Mouse (Mus musculus) heart, embryonic 16.5 days (tissue): ENCODE measurements at regions not wholly inside any gene's neighbourhood (a gene's known extent, or its start where the extent isn't known, plus 50 kb on each side); places are given as distances from the start of the nearest gene placed in this dataset.
A peak's percentile ranks its signal among the peaks of the same experiment; 100 is the strongest.

Source experiments
- ATAC-seq: fragments of 200-750 bp; cut with Nextera tagmentation; replicated peaks from 2 replicates; pipeline ENCODE4 v1.8.0; 2017; ENCODE audit warnings: moderate number of reproducible peaks; ENCODE audit not compliant: insufficient read depth, low FRiP score; ENCODE audit errors: extremely low read depth
- H3K27ac ChIP-seq: fragments of 300-500 bp; sonication (generic); 2 replicates; pipeline ENCODE4 v1.5.1; 2014; ENCODE audit warnings: mild to moderate bottlenecking, low read length, control low read depth, moderate library complexity
- H3K27me3 ChIP-seq: fragments of 300-500 bp; sonication (generic); 2 replicates; pipeline ENCODE4 v1.6.1; 2014; ENCODE audit warnings: low read length, mixed read lengths; ENCODE audit not compliant: control insufficient read depth, insufficient read depth
- H3K36me3 ChIP-seq: fragments of 300-500 bp; sonication (generic); 2 replicates; pipeline ENCODE4 v1.6.1; 2014; ENCODE audit not compliant: control insufficient read depth, insufficient read depth
- H3K4me1 ChIP-seq: fragments of 300-500 bp; sonication (generic); 2 replicates; pipeline ENCODE4 v1.6.1; 2014; ENCODE audit warnings: low read length, mixed read lengths; ENCODE audit not compliant: control insufficient read depth, insufficient read depth
- H3K4me2 ChIP-seq: fragments of 300-500 bp; sonication (generic); 2 replicates; pipeline ENCODE4 v1.6.1; 2014; ENCODE audit warnings: low read depth, mild to moderate bottlenecking, control low read depth, low read length
- H3K4me3 ChIP-seq: fragments of 300-500 bp; sonication (generic); 2 replicates; pipeline ENCODE4 v1.5.1; 2014; ENCODE audit warnings: mild to moderate bottlenecking, control low read depth, low read length
- H3K9ac ChIP-seq: fragments of 300-500 bp; sonication (generic); 2 replicates; pipeline ENCODE4 v1.6.1; 2014; ENCODE audit warnings: low read length, control low read depth
- H3K9me3 ChIP-seq: fragments of 300-500 bp; sonication (generic); replicated peaks from 2 replicates; pipeline ENCODE4 v1.6.1; 2016; ENCODE audit warnings: low read length; ENCODE audit not compliant: control insufficient read depth
- WGBS: fragments of 180-500 bp; shearing (Covaris S2); extraction: QIAGEN DNeasy Blood & Tissue Kit; methylation state at CpG from one replicate; pipeline ENCODE4 v1.1.7; 2014; 5-methylcytosine and 5-hydroxymethylcytosine counted together

GRCm38 (mm10) chr2:137236961-137237360, 120.5 kb upstream of the Jag1 start:
- H3K4me3 ChIP-seq = no peak overlapping the region
- H3K4me1 ChIP-seq = no peaks in the 10 kb centered on the region
- no peaks in the 10 kb centered on the region for H3K36me3 ChIP-seq
- no peaks in the 10 kb centered on the region for H3K9me3 ChIP-seq
- WGBS = 65% methylated on average over 3 of the region's 3 CpGs
- ATAC-seq = no peak
- H3K27me3 ChIP-seq = no peaks in the 10 kb centered on the region
- H3K9ac ChIP-seq = no peak overlapping the region
- no peak overlapping the region for H3K27ac ChIP-seq
- no peak overlapping the region for H3K4me2 ChIP-seq

DNA sequence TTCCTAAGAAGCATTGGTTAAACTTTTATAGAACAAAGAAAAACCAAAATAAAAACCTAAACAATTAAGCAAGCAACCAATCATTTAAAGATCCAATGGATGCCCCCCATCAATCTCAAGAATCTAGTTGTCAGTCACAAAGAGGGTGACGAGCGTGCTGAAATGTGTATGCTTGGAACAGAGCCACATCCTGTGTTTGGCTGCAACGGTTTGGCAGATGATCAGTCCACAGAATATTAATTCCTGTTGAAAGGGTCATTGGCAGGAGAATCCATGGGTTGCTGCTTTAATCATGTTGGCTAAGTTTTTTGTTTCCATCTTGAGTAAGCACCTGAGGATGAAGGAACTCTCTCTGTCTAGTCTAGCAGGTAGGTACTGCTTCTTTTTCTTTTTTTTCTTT, 117.5 kb upstream of the Jag1 start:
- WGBS = 62% methylated on average over 3 of the region's 3 CpGs
- Histone ChIP-seq H3K4me2 (no peak overlapping the region), H3K27me3 (no peaks in the 10 kb centered on the region), H3K4me3 (no peak overlapping the region), H3K27ac (no peak overlapping the region), H3K9ac (no peak overlapping the region), H3K36me3 (no peaks in the 10 kb centered on the region), H3K4me1 (no peaks in the 10 kb centered on the region), H3K9me3 (no peaks in the 10 kb centered on the region)
- ATAC-seq = no peak

DNA sequence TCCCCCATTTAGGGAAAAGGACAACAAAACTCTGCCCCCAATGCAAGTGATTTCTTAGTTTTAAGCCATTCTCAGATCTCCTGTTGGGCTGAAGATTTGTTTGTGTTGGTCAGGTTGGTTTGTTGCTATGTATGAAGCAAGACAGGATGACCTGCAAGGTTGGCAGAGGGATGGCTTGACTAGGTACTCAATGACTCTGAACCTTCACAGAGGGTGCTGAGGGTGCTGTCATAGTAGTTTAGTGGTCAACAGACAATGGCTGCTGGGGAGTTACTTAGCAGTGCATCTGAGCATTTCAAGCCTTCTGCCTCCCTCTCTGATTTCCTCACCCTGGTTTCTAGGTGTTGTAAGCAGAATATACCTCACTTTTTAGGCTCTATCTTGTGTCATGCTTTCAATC, 114.7 kb upstream of the Jag1 start:
- no peaks in the 10 kb centered on the region for H3K27me3 ChIP-seq
- H3K36me3 ChIP-seq = no peaks in the 10 kb centered on the region
- H3K4me2 ChIP-seq = no peak overlapping the region
- H3K4me1 ChIP-seq = no peaks in the 10 kb centered on the region
- H3K9me3 ChIP-seq = no peaks in the 10 kb centered on the region
- no peak overlapping the region for H3K9ac ChIP-seq
- no peak overlapping the region for H3K27ac ChIP-seq
- H3K4me3 ChIP-seq = no peak overlapping the region
- no peak for ATAC-seq

DNA sequence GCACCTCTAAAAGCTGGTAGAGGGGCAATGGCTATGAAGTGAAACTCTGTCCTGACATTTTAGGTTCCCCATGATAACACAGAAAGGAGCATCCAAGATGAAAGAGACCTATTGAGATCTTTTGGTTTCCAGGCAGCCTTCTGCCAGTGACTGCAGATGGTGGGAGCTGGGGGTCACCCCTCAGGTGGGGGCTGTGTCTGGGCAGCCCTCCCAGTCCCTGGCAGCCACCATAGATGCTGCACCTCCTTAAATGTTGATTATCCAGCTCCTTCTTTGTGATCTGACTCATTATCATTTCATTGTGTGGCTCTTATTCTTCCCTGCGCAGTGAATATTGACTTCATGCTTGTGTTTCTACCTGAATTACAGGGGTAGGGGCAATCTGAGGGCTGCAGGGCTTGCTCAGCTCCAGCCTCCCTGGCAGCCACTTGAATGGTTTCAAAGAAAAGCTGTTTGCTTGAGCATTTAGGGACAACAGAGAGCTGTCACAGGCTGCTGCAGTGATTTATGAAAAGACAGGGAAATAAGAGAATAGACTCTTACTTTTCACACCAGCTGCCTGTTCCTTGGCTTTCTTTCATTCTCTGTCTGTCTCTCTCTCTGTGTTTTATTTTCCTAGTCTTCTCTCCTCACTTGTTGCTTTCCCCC, 113.1 kb upstream of the Jag1 start:
- no peaks in the 10 kb centered on the region for H3K27me3 ChIP-seq
- H3K4me3 ChIP-seq = no peak overlapping the region
- ATAC-seq = no peak
- H3K36me3 ChIP-seq = no peaks in the 10 kb centered on the region
- no peaks in the 10 kb centered on the region for H3K4me1 ChIP-seq
- no peak overlapping the region for H3K27ac ChIP-seq
- WGBS = 72% methylated on average over 1 of the region's 1 CpGs
- no peaks in the 10 kb centered on the region for H3K9me3 ChIP-seq
- no peak overlapping the region for H3K4me2 ChIP-seq
- H3K9ac ChIP-seq = no peak overlapping the region

GRCm38 (mm10) chr2:137227495-137227894, 111.1 kb upstream of the Jag1 start:
- H3K4me3 ChIP-seq = no peak overlapping the region
- no peak overlapping the region for H3K27ac ChIP-seq
- no peaks in the 10 kb centered on the region for H3K36me3 ChIP-seq
- WGBS = 81% methylated on average over 4 of the region's 4 CpGs
- H3K4me1 ChIP-seq = no peaks in the 10 kb centered on the region
- no peak overlapping the region for H3K4me2 ChIP-seq
- no peak overlapping the region for H3K9ac ChIP-seq
- ATAC-seq = no peak
- no peaks in the 10 kb centered on the region for H3K9me3 ChIP-seq
- no peaks in the 10 kb centered on the region for H3K27me3 ChIP-seq

GRCm38 (mm10) chr2:137224702-137225552, 108.5 kb upstream of the Jag1 start:
- Histone ChIP-seq H3K9me3 (no peaks in the 10 kb centered on the region), H3K27me3 (no peaks in the 10 kb centered on the region), H3K4me2 (no peak overlapping the region), H3K9ac (no peak overlapping the region), H3K27ac (no peak overlapping the region), H3K4me3 (no peak overlapping the region), H3K36me3 (no peaks in the 10 kb centered on the region), H3K4me1 (no peaks in the 10 kb centered on the region)
- no peak for ATAC-seq
- 64% methylated on average over 10 of the region's 10 CpGs for WGBS

GRCm38 (mm10) chr2:137215697-137216096, 99.3 kb upstream of the Jag1 start:
- H3K36me3 ChIP-seq = no peaks in the 10 kb centered on the region
- H3K9ac ChIP-seq = no peak overlapping the region
- no peaks in the 10 kb centered on the region for H3K4me1 ChIP-seq
- H3K4me3 ChIP-seq = no peak overlapping the region
- no peak overlapping the region for H3K27ac ChIP-seq
- ATAC-seq = no peak
- WGBS = 45% methylated on average over 7 of the region's 7 CpGs
- no peak overlapping the region for H3K4me2 ChIP-seq
- no peaks in the 10 kb centered on the region for H3K27me3 ChIP-seq
- no peaks in the 10 kb centered on the region for H3K9me3 ChIP-seq

GRCm38 (mm10) chr2:137207846-137208245, 91.4 kb upstream of the Jag1 start:
- Histone ChIP-seq H3K4me2 (no peak overlapping the region), H3K4me3 (no peak overlapping the region), H3K27me3 (no peaks in the 10 kb centered on the region), H3K27ac (no peak overlapping the region), H3K36me3 (no peaks in the 10 kb centered on the region), H3K9me3 (no peaks in the 10 kb centered on the region), H3K4me1 (no peaks in the 10 kb centered on the region), H3K9ac (no peak overlapping the region)
- WGBS = 84% methylated on average over 2 of the region's 2 CpGs
- no peak for ATAC-seq

DNA sequence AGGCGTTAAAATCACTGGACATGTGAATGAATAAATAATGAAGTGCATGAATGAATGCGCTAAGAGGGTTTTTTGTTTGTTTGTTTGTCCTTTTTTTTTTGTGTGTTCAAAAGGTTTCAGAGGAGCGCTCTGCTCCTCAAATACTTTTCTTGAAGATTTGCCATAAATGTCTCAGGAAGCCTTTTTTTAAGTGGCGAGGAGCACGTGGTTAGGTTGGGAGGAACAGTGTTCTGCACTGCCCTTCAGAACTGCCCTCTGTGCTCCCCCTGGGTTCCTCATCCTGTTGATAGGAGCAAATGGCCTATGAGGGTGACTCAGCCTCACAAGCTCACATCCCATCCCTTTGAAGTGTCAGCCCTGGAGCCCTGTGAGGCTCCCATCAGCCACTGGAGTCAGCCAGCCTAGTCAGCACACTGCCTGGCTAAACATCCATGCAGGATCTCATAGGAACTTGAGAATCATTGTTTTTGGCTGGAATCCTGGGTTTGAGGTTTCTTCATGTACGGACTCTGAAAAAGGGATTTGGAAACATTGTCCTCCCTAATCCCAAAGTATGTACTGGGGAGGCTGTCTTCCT, 87.9 kb upstream of the Jag1 start:
- H3K4me3 ChIP-seq = no peak overlapping the region
- H3K9me3 ChIP-seq = no peaks in the 10 kb centered on the region
- H3K27ac ChIP-seq = no peak overlapping the region
- no peaks in the 10 kb centered on the region for H3K27me3 ChIP-seq
- H3K4me2 ChIP-seq = no peak overlapping the region
- peak; percentile 79 for ATAC-seq
- no peaks in the 10 kb centered on the region for H3K4me1 ChIP-seq
- no peaks in the 10 kb centered on the region for H3K36me3 ChIP-seq
- H3K9ac ChIP-seq = no peak overlapping the region
- 76% methylated on average over 6 of the region's 6 CpGs for WGBS
